Mouse (Mus musculus): ENCODE results near the gene Vmn1r4.

Gene Vmn1r4

DNA sequence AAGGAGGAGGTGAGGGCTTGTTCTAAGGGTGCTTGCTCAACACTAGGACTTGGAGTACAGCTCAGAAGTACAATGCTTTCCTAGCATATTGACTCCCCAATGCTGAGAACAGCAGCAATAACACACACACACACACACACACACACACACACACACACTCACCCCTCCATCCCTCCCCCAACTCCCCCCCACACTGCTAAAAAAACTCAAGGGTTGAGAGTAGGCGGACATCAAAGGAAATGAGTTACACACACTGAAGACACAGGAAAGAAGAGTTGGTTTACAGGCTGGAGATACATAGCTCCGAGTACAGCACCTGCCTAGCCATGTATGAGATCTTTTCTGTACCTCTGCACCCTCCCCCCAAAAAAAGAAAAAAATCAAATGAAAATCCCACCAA lies 7.5 kb upstream of the Vmn1r4 start:
- no peak for DNase-seq (ENCODE audit: low spot score in 2 of 2)

DNA sequence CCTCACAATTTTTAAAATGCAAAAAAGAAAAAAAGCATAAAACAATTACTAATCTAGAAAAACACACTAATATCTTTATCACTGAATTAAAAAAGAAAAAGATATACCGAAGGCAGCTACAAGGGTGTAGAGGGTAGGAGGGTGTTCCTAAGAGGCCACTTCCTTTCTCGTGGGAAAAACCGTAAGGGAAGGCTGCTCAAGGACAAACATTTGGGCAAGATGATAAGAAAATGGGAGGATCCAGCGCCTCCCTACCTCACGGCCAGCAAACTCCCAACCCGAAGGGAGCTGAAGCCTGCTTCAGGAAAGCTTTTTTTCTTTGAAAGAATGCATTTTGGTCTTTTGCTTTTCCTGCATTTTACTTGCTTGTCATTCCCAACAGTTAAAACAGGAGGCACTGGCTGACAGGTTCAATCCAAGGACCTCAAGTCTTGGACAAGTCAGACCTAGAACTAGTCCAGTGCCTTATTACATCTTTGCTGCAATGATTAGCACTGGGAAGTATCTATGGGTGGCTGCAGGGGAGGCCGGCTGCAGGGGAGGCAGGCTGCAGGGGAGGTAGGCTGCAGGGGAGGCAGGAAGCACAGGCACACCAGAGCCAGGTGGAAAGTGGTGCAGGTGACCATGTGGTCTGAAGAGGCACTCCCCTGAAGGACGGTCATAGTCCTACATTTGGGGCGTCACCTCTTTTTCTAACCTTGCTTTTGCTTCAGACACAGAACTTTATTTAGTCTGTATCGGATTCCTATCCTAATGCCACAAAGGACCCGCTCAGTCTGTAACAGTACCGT lies 6.0 kb upstream of the Vmn1r4 start:
- DNase-seq (ENCODE audit: low spot score in 2 of 2), result no peak

GRCm38 (mm10) chr6:56919330-56920044 lies 4.3 kb upstream of the Vmn1r4 start:
- DNase-seq (ENCODE audit: low spot score in 2 of 2), result no peak

DNA sequence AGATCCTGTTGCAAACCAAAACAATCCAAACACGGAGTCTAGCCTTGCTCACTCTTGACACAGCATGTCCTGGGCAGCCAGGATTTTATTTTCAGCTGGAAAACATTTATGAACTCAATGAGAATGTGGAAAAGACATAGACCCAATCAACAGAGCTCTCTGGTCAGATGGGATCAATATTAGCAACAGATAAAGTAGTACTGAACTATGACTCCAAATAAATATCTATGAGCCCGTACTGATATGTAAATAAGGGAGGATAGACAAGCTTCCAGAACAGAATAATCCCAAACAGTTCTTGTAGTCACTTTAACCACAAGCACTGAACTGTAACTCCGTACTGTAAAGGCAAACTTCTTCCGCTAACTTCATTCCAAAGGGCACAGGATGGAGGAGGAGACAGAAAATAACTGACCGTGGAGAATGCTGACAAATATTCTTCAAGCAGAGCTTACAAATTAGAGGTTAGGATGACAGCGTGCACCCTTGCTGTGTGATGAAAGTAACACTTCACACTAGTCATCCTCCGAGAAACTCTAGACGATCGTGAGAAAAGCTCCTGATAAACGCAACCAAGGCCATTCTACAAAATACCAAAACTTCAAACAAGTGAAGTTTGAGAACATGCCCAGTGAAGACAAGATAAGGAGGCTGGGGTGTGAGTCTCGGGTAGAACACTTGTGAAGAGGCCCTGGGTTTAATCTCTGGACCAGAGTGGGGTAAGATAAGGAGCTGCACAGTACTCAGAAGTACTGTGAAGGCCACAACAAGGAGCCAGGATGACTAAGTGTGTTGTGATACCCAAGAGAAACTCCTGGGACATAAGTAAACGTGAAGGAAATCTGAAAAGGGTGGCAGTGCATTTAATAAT lies 3.4 kb upstream of the Vmn1r4 start:
- DNase-seq (ENCODE audit: low spot score in 2 of 2), result no peak

- DNase-seq (ENCODE audit: low spot score in 2 of 2), result no peak
Observed at GRCm38 (mm10) chr6:56923331-56923725, 487 bp upstream of the Vmn1r4 start.

DNA sequence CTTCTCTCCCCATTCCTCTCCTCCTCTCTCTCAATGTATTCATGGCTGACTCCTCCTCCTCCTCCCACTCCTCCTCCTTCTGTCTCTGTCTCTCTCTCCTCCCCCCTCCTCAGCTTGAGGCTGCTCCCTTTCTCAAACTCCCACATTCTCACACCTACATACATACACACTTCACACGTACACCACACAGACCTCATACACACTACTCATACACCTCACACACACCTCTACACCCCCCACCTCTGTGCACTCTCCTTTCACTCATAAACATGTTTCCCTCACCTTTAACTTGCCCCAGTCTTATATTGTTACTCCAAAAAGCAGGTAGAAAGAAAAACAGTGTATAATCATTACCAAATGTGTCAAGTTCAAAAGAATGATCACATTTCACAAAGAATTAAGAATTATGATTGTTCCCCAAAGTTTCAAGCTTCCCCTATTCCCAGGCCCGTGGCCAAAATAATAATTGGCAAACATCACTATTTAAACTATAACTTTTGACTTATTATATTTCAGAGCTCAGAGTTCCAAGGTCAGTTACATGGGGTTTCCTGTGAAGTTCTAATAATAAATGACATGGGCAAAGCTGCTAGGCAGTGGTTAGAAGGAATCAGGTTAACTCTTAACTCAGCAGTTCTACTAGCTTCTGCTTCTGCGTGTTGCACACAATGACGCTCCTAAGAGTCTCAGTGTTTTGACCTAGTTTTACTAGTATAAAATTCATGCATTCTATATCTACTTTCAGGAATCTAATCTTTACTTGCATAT lies 8.0 kb downstream of the Vmn1r4 start:
- no peak for DNase-seq (ENCODE audit: low spot score in 2 of 2)

GRCm38 (mm10) chr6:56932464-56932863 lies 8.6 kb downstream of the Vmn1r4 start:
- DNase-seq (ENCODE audit: low spot score in 2 of 2), result no peak

- no peak for DNase-seq (ENCODE audit: low spot score in 2 of 2)
Observed at GRCm38 (mm10) chr6:56934366-56934765, 10.6 kb downstream of the Vmn1r4 start.

GRCm38 (mm10) chr6:56956436-56956835 lies 32.6 kb downstream of the Vmn1r4 start:
- no peak for DNase-seq (ENCODE audit: low spot score in 2 of 2)

DNA sequence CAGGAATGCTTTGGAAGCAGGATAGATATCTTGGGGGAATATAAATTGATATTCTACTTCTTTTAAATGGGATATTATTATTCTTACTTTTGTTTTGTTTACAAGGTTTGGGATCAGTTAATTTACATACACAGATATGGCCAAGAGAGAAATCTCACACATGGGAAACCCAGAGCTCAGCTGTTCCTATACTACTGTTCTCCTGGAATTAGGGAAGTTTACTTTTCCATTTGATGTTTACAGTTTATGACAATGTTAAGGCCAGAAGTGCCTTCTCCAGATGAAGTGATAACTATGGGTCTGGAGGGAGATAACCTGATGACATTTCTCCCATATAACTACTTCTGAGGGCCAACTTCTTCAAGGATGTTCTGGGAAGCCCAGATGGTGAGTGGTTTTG lies 46.2 kb downstream of the Vmn1r4 start, which contains the start of gene Vmn1r5:
TSS of gene Vmn1r5 (plus strand) at position 301 of the 400 bp plus-strand sequence.
- no peak for DNase-seq (ENCODE audit: low spot score in 2 of 2)

- no peak for DNase-seq (ENCODE audit: low spot score in 2 of 2)
Observed at GRCm38 (mm10) chr6:56996943-56997342, 73.1 kb downstream of the Vmn1r4 start, which contains the start of gene Vmn1r6. Gene Vmn1r6, plus strand, starts transcription at chr6:56997243.
